ENCODE assay signal across 39 mouse cellular contexts in genomic region chr13:46315165-46315564, GRCm38 (mm10). TPM values are rescaled to one million over a fixed set of nuclear protein-coding genes. Genes with fewer than 3 reads are reported as not detected.
"Had no signal": no experiment of that assay in that cellular context is flagged by ENCODE, and none has a peak within 500 bp of the region (broad histone marks: within the 10 kb centered on the region; RNA-seq: fewer than 3 reads in every experiment).

No protein-coding gene starts in this region.

- DNase-seq: left cerebral cortex, postnatal 4 days; liver; liver, embryonic 13.5 days; liver, postnatal 0 days; lung, adult 18-20 months; lung, adult 2 months; lung, embryonic 14.5 days; lung, postnatal 10 days; lung, postnatal 14 days; lung, postnatal 36 days; lung, postnatal 4 days; midbrain, embryonic 14.5 days had no signal

- H3K27me3 ChIP-seq: limb, embryonic 12.5 days; limb, embryonic 15.5 days; liver, embryonic 12.5 days; liver, embryonic 13.5 days; liver, embryonic 15.5 days; midbrain, embryonic 12.5 days; midbrain, embryonic 13.5 days; midbrain, embryonic 15.5 days had no signal

- ATAC-seq: liver, embryonic 12.5 days; liver, postnatal 0 days; lung, postnatal 0 days; midbrain, embryonic 13.5 days; midbrain, embryonic 15.5 days; midbrain, embryonic 16.5 days had no signal

RNA-seq across cellular contexts. Expression of gene Stmnd1, which starts 41.6 kb away (rescaled TPM):
- total RNA-seq: left cerebral cortex, adult 2 months; left cerebral cortex, adult 8-10 months; left cerebral cortex, postnatal 10 days; left cerebral cortex, postnatal 14 days; left cerebral cortex, postnatal 36 days; liver, adult 2 months; megakaryocyte progenitor cell, adult 5-6 weeks; megakaryocyte, adult 5-6 weeks; megakaryocyte-erythroid progenitor cell, adult 5-6 weeks; midbrain, postnatal 0 days; monocyte, adult 5-6 weeks had no signal
- polyA plus RNA-seq: limb, embryonic 10.5 days; limb, embryonic 11.5 days; liver, adult 2 months; liver, embryonic 11.5 days; liver, embryonic 12.5 days; liver, embryonic 13.5 days; liver, embryonic 14.5 days; liver, embryonic 15.5 days; liver, embryonic 16.5 days; liver, postnatal 0 days; lung, embryonic 14.5 days; macrophage; midbrain, embryonic 10.5 days; midbrain, embryonic 12.5 days; midbrain, embryonic 13.5 days; midbrain, embryonic 14.5 days; midbrain, embryonic 15.5 days; midbrain, embryonic 16.5 days; midbrain, postnatal 0 days had no signal
